Mouse (Mus musculus) E14TG2a.4 (cell line): ENCODE data around the gene Srgap1.

Source experiments
- H3K27me3 ChIP-seq: 2 replicates; pipeline ENCODE4 v1.6.1; 2014; ENCODE audit warnings: low read length, control low read depth; ENCODE audit not compliant: insufficient read depth
- H3K36me3 ChIP-seq: 2 replicates; pipeline ENCODE4 v1.6.1; 2014; ENCODE audit warnings: low read length, control low read depth; ENCODE audit not compliant: insufficient read depth
- H3K4me1 ChIP-seq: replicated peaks from 2 replicates; pipeline ENCODE4 v1.6.1; 2014; ENCODE audit warnings: low read depth, low read length, control low read depth
- H3K4me3 ChIP-seq: replicated peaks from 2 replicates; pipeline ENCODE4 v1.5.1; 2014; ENCODE audit warnings: mild to moderate bottlenecking, low read length
- H3K9me3 ChIP-seq: 2 replicates; pipeline ENCODE4 v1.6.1; 2014; ENCODE audit warnings: low read length, control low read depth
- CTCF ChIP-seq: conservative IDR thresholded peaks from 2 replicates; pipeline ENCODE4 v1.5.1; 2014; ENCODE audit warnings: low read length
- NANOG ChIP-seq: IDR thresholded peaks from 2 replicates; pipeline ENCODE4 v1.6.1; 2014; ENCODE audit warnings: borderline replicate concordance, low read length, mixed read lengths
- POU5F1 ChIP-seq: IDR thresholded peaks from 2 replicates; pipeline ENCODE4 v1.6.1; 2014; ENCODE audit warnings: low read length, borderline replicate concordance

The Srgap1 gene

DNA sequence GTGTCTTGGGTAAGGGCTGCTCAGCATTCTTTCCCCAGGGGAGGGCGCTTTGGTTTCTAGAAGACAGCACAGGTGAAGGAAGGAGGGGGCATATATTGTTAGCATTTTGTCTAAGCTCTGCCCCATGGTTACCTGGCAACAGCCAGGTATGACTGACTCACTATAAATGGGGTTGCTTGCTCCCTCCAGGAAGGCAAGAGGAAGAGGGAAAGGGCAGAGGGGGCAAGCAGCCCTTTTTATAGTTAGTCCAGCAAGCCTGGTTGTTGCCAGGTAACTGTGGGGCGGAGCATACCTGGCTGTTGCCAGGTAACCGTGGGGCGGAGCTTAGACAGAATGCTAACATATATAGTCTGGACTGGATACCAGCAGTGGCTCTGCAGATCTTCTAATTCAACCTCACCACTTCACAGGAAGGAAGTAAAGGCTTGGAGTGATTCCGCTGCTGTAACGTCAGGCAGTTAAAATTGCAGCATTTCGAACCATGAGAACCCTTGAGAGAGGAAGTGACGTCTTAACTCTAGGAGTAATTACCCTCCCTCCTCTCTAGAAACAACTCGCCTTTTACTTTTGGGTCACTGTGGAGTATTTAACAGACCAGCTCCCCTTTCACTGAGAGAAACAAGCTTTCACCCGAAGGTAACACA lies 74.7 kb downstream of the Srgap1 start:
- TF ChIP-seq POU5F1 (no peak), NANOG (no peak), CTCF (no peak)
- H3K36me3 ChIP-seq: no peaks in the 10 kb centered on the region
- H3K9me3 ChIP-seq: no peaks in the 10 kb centered on the region
- H3K4me1 ChIP-seq: peaks cover 2% of the 10 kb centered on the region; the same call in 1 of the 2 replicates
- no peak overlapping the region for H3K4me3 ChIP-seq
- H3K27me3 ChIP-seq: no peaks in the 10 kb centered on the region

DNA sequence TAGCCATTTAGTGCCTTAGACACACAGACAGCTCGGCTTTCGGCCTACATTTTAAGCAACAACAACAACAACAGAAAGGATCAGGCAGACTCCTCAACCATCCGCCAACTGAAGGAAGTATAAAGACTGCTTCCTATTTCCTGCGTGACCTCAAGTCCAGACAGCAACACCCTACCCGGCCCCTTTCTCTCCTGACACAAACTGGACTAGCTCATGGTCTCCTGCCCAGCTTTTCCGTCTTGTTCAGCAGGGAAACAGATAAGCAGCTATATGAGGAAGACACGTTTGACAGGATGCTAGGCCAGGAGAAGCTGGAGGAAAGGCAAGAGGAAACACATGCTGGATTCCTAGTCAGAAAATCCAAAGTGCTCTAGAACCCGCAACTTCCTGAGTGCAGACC lies 75.5 kb downstream of the Srgap1 start:
- Histone ChIP-seq H3K36me3 (no peaks in the 10 kb centered on the region), H3K4me1 (peaks cover 6% of the 10 kb centered on the region), H3K27me3 (no peaks in the 10 kb centered on the region), H3K9me3 (no peaks in the 10 kb centered on the region), H3K4me3 (no peak overlapping the region)
- TF ChIP-seq CTCF (no peak), POU5F1 (no peak), NANOG (no peak)

GRCm38 (mm10) chr10:121970912-121971311 lies 76.2 kb downstream of the Srgap1 start:
- H3K4me3 ChIP-seq: no peak overlapping the region
- H3K36me3 ChIP-seq: no peaks in the 10 kb centered on the region
- no peaks in the 10 kb centered on the region for H3K27me3 ChIP-seq
- TF ChIP-seq CTCF (no peak), POU5F1 (no peak), NANOG (no peak)
- peaks cover 6% of the 10 kb centered on the region for H3K4me1 ChIP-seq
- H3K9me3 ChIP-seq: no peaks in the 10 kb centered on the region

DNA sequence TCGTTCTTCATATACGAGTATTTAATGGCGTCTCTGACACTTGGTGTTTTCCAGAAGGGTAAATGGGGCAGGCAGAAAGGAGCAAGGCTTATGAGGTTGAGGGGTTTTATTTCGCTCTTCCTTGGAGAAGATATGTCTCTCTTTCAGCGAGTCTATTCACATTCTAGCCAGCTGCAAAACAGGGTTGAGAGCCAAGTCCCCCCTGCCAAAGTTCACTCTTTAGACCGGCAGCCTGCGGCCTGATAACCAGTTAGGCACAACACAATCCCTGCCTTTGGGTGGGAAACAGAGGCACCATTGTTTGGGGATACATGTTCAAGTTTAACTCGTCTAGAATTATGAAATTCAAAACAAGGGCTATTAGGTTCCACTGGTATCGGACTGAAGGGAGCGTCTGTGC lies 83.0 kb downstream of the Srgap1 start:
- Histone ChIP-seq H3K9me3 (no peaks in the 10 kb centered on the region), H3K27me3 (no peaks in the 10 kb centered on the region), H3K4me1 (peaks cover 6% of the 10 kb centered on the region), H3K4me3 (no peak overlapping the region), H3K36me3 (no peaks in the 10 kb centered on the region)
- TF ChIP-seq NANOG: no peak
- no peak for TF ChIP-seq CTCF
- no peak for TF ChIP-seq POU5F1

GRCm38 (mm10) chr10:121962053-121962452 lies 85.1 kb downstream of the Srgap1 start:
- no peaks in the 10 kb centered on the region for H3K9me3 ChIP-seq
- no peaks in the 10 kb centered on the region for H3K27me3 ChIP-seq
- H3K36me3 ChIP-seq: no peaks in the 10 kb centered on the region
- no peak for TF ChIP-seq POU5F1
- TF ChIP-seq CTCF: no peak
- no peak for TF ChIP-seq NANOG
- peaks cover under 1% of the 10 kb centered on the region for H3K4me1 ChIP-seq
- no peak overlapping the region for H3K4me3 ChIP-seq

GRCm38 (mm10) chr10:121961121-121961893 lies 85.8 kb downstream of the Srgap1 start:
- TF ChIP-seq POU5F1 (no peak), NANOG (no peak), CTCF (no peak)
- Histone ChIP-seq H3K27me3 (no peaks in the 10 kb centered on the region), H3K4me3 (no peak overlapping the region), H3K9me3 (no peaks in the 10 kb centered on the region), H3K4me1 (no peaks in the 10 kb centered on the region), H3K36me3 (no peaks in the 10 kb centered on the region)

DNA sequence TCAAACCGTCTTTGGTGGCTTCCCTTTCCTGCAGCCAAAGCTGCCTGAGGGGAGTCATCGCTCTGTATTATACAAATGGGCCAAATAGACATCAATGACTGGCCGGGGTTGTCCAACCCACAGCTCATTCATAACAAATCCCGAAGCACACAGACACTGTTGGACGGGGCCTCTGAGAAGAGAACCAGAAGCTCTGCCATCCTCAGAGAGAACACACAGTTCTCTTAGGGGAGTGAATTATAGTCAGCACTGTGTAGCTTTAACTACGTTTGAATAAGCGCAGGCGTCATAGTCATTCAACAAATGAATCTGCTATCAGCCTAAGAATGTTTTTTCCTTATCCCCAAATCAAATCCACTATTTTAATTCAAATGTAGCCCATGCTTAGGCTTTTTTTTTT lies 88.4 kb downstream of the Srgap1 start:
- no peak overlapping the region for H3K4me3 ChIP-seq
- no peaks in the 10 kb centered on the region for H3K27me3 ChIP-seq
- TF ChIP-seq CTCF: no peak
- TF ChIP-seq POU5F1: no peak
- TF ChIP-seq NANOG: no peak
- H3K36me3 ChIP-seq: no peaks in the 10 kb centered on the region
- H3K4me1 ChIP-seq: no peaks in the 10 kb centered on the region
- peaks cover 9% of the 10 kb centered on the region for H3K9me3 ChIP-seq

GRCm38 (mm10) chr10:121956505-121956904 lies 90.6 kb downstream of the Srgap1 start:
- Histone ChIP-seq H3K4me3 (no peak overlapping the region), H3K27me3 (no peaks in the 10 kb centered on the region), H3K9me3 (peaks cover 9% of the 10 kb centered on the region), H3K4me1 (no peaks in the 10 kb centered on the region), H3K36me3 (no peaks in the 10 kb centered on the region)
- TF ChIP-seq CTCF (no peak), NANOG (no peak), POU5F1 (no peak)
